Mouse (Mus musculus) G1E (cell line): Measurements from ENCODE around the gene Ercc8. TPM values are rescaled to one million over a fixed set of nuclear protein-coding genes. Genes with fewer than 3 reads are reported as not detected.

ENCODE experiments used
- ATAC-seq: 2 replicates; pipeline ENCODE4 v1.8.0; 2016; ENCODE audit warnings: mild to moderate bottlenecking; ENCODE audit not compliant: insufficient number of reproducible peaks, poor library complexity, low FRiP score, severe bottlenecking; ENCODE audit errors: extremely low read depth
- DNase-seq: peaks from one replicate; pipeline ENCODE4 v3.0.0; 2012; ENCODE audit warnings: low spot score
- H3K27me3 ChIP-seq: 2 replicates; pipeline ENCODE4 v1.6.1; 2012; ENCODE audit warnings: mild to moderate bottlenecking, low read length, inconsistent platforms; ENCODE audit not compliant: insufficient read depth
- H3K36me3 ChIP-seq: replicated peaks from 2 replicates; pipeline ENCODE3; 2012; ENCODE audit warnings: mild to moderate bottlenecking, inconsistent platforms
- H3K4me1 ChIP-seq: 2 replicates; pipeline ENCODE4 v1.6.1; 2012; ENCODE audit warnings: low read depth, low read length, inconsistent platforms, mixed read lengths; ENCODE audit not compliant: insufficient read depth
- H3K4me3 ChIP-seq: 2 replicates; pipeline ENCODE4 v1.5.1; 2012; ENCODE audit warnings: low read depth, mild to moderate bottlenecking, inconsistent platforms, low read length, moderate library complexity, mixed read lengths
- H3K9me3 ChIP-seq: replicated peaks from 2 replicates; pipeline ENCODE4 v1.6.1; 2012; ENCODE audit warnings: inconsistent platforms
- CTCF ChIP-seq: IDR thresholded peaks from 2 replicates; pipeline ENCODE4 v1.5.1; 2012; ENCODE audit warnings: low read depth, low read length, inconsistent platforms, mixed read lengths
- GATA1 ChIP-seq: IDR thresholded peaks from 2 replicates; pipeline ENCODE4 v1.6.1; 2012; ENCODE audit warnings: borderline replicate concordance, low read length, inconsistent platforms, mixed read lengths
- GATA2 ChIP-seq: IDR thresholded peaks from 2 replicates; pipeline ENCODE4 v1.6.1; 2012; ENCODE audit warnings: low read depth, low read length, inconsistent platforms, borderline replicate concordance
- POLR2AphosphoS5 ChIP-seq: IDR thresholded peaks from 2 replicates; pipeline ENCODE4 v1.6.1; 2012; ENCODE audit warnings: low read depth, low read length, inconsistent platforms; ENCODE audit not compliant: insufficient replicate concordance
- TAL1 ChIP-seq: conservative IDR thresholded peaks from 2 replicates; pipeline ENCODE4 v1.6.1; 2012; ENCODE audit warnings: low read depth, low read length, inconsistent platforms, mixed read lengths
- polyA plus RNA-seq: library from polyadenylated mRNA; stranded (reverse); fragments of >175 nt; gene quantifications from 2 replicates; pipeline ENCODE4 v1.2.3, GENCODE M21; 2012
- total RNA-seq, 2 experiments: library from RNA; stranded (forward) in 1 of 2; stranded (reverse) in 1 of 2; fragments of 200-1000 nt in 1 of 2; fragments of >200 nt in 1 of 2; fragmentation: Nextera tagmentation in 1 of 2; gene quantifications; 2 replicates each; pipeline ENCODE4 v1.2.3; 2014 to 2017

Gene Ercc8
- total and polyA plus RNA-seq, 3 experiments: 4.1 to 13.8 (median 10.1) TPM

DNA sequence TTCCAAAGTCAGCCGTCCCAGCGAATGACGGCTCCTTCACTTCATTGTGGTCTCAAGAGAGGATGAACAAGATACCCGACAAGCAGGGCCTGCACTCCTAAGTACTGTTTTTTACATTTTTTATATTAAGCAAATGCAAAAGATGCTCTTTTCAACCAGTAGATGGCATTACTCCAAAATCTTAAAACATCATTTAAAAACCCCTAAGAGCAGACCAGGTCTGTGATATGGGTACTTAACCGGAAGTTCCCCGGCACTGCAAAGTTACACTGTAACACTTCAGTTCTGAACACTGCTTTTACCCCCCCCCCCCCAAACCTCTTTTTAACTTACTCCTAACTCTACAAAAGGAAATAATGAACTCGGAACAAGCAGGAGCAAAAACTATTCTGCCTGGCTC is 29.5 kb upstream of the Ercc8 start:
- H3K27me3 ChIP-seq: no peaks in the 10 kb centered on the region
- TF ChIP-seq CTCF (no peak), TAL1 (no peak), POLR2AphosphoS5 (no peak), GATA1 (no peak), GATA2 (no peak)
- H3K4me3 ChIP-seq: no peak overlapping the region
- no peaks in the 10 kb centered on the region for H3K36me3 ChIP-seq
- no peak for ATAC-seq
- no peak for DNase-seq
- no peaks in the 10 kb centered on the region for H3K4me1 ChIP-seq
- no peaks in the 10 kb centered on the region for H3K9me3 ChIP-seq

DNA sequence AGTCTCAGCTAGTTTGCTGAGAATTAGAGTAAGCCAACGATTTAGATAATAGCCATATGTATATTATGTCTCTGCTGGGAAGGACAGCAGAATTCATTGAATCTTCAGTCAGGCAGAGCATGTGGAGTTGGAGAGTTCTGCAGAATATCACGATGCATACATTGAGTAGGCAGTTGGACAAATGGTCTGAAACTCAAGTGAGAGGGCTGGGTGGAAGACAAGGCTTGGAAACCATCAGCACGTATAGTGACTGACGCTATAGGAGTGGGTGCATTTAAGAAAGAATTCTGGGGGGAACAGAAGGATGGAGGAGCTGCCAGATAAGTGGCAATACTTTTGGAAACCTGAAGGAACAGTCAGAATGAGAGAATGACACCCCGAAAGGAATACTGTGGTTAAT is 27.8 kb upstream of the Ercc8 start:
- Histone ChIP-seq H3K4me1 (no peaks in the 10 kb centered on the region), H3K9me3 (no peaks in the 10 kb centered on the region), H3K27me3 (no peaks in the 10 kb centered on the region), H3K36me3 (peaks cover 3% of the 10 kb centered on the region), H3K4me3 (no peak overlapping the region)
- TF ChIP-seq GATA2: no peak
- no peak for ATAC-seq
- DNase-seq: no peak

DNA sequence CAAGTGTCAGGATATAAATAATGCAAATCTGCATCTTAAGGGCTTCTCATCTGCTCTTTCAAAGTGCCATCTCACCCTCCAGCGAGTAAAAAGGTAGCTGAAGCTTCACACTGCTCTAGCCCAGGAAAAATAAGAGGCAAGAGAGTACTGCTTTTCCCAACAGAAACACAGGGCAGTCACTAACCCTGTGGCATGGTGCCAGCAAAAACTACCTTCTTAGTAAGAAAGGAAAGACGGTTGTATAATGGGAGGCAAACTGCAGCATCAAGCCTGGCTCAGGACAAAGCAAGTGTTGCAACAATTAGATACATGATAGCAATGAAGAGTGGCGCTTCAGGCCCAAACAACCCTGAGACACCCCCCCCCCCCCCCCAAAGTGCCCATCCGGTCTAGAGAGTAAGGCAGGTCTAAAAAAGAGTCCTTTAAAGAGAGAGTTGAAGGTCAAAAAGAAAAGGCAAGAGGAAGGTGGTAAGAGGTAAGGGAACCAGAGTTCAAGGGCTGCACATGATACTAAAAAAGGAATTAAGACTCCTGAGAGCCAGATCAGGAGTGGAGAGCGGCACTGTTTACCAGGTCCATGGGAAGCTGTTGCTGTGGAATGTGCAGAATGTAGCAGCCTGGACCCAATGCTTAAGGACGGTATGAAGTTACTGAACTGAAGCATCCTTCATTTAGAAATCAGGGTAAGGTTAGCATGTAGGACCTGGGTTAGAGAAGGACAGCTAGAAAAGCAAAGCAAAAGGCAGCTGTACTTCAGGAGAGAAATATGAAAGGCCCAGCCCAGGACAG is 26.3 kb upstream of the Ercc8 start:
- DNase-seq (no peak), ATAC-seq (no peak)

DNA sequence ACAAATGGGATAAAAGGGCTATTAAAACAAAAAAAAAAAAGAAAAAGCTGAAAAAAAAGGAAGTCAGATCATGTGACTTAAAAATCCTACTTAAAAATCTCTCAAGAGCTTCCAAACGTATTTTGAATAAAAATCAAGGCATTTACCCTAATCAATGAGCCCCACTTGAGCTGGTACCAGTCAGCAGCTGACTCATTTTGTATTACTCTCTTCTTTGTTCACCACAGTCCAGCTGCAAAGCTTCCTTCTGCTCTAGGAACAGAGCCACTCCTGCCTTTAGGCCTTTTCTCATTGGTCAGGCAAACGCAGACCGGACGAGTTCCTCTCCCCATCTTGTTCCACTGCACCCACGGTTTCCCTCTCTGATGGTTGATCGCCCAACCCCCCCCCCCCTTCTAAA is 22.9 kb upstream of the Ercc8 start:
- ATAC-seq (no peak), DNase-seq (no peak)
- TF ChIP-seq CTCF: no peak
- TF ChIP-seq POLR2AphosphoS5: no peak
- TF ChIP-seq TAL1: no peak
- no peak for TF ChIP-seq GATA2
- no peak for TF ChIP-seq GATA1
- Histone ChIP-seq H3K9me3 (no peaks in the 10 kb centered on the region), H3K4me3 (no peak overlapping the region), H3K4me1 (no peaks in the 10 kb centered on the region), H3K36me3 (peaks cover 6% of the 10 kb centered on the region), H3K27me3 (no peaks in the 10 kb centered on the region)

More for the DNA sequence above, 26.3 kb upstream of the Ercc8 start:
- Histone ChIP-seq H3K27me3 (no peaks in the 10 kb centered on the region), H3K4me3 (no peak overlapping the region), H3K9me3 (no peaks in the 10 kb centered on the region), H3K36me3 (peaks cover 3% of the 10 kb centered on the region), H3K4me1 (no peaks in the 10 kb centered on the region)
- no peak for TF ChIP-seq GATA1
- no peak for TF ChIP-seq POLR2AphosphoS5
- TF ChIP-seq GATA2: no peak
- no peak for TF ChIP-seq TAL1
- no peak for TF ChIP-seq CTCF

DNA sequence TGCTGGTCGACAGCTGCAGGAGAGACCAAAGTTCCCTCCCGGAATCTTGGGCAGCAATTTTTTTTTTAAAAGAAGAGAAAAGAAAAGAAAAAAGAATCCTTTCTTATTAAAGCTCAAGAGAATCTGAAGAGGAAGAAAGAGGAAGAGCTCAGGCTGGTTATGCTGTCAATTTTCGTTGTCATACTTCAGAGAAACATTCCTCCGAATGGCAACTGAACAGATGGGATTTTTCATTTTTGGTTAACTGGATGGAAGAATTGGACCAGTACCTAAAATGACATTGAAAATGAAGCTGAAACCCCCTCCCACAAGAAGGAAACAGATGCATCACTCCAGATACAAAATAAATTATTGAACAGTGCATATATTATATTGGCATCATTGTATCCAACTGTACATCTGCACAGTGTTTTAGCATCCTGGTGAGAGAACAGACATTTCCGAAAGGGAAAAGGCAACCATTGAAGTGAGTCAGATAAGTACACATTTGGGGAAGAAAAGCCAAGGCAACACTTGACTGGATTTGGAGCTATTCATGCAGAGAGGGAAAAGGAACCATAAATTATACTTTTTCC is 20.0 kb upstream of the Ercc8 start:
- no peak overlapping the region for H3K4me3 ChIP-seq
- no peak for TF ChIP-seq GATA2
- no peak for TF ChIP-seq TAL1
- TF ChIP-seq CTCF: no peak
- no peak for TF ChIP-seq GATA1
- no peak for TF ChIP-seq POLR2AphosphoS5
- no peak for DNase-seq
- ATAC-seq: no peak
- H3K27me3 ChIP-seq: no peaks in the 10 kb centered on the region
- no peaks in the 10 kb centered on the region for H3K4me1 ChIP-seq
- H3K9me3 ChIP-seq: no peaks in the 10 kb centered on the region
- peaks cover 8% of the 10 kb centered on the region for H3K36me3 ChIP-seq

DNA sequence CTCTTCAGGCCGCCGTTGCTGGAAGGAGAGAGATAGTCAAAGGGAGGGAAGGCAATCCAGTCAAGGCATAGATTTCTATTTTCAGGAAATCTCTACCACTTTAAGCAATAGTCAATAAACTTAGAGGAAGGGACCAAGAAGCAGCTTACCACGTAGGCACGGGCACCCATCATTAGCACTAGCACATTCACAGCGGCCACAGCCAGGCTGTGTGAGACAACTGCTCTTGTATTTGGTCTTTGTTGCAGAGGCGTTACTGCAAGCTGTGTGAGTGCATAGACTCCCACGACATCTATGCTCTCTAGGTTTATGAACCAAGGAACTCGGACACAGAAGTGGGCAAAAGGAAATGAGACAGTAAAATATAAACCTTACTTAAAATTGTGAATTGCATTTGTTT is 14.4 kb upstream of the Ercc8 start:
- Histone ChIP-seq H3K9me3 (no peaks in the 10 kb centered on the region), H3K36me3 (peaks cover 13% of the 10 kb centered on the region), H3K27me3 (no peaks in the 10 kb centered on the region), H3K4me3 (no peak overlapping the region), H3K4me1 (no peaks in the 10 kb centered on the region)
- TF ChIP-seq TAL1: no peak
- no peak for TF ChIP-seq GATA2
- no peak for TF ChIP-seq POLR2AphosphoS5
- TF ChIP-seq GATA1: no peak
- TF ChIP-seq CTCF: no peak
- DNase-seq (no peak), ATAC-seq (no peak)
